Mouse (Mus musculus) bone marrow, adult 2 months (tissue): Measurements from ENCODE around the gene Rai14.

Source experiments
- CTCF ChIP-seq: fragments of 200-500 bp; IDR thresholded peaks from 2 replicates; pipeline ENCODE4 v1.5.1; 2011; ENCODE audit warnings: low read length, control low read depth; ENCODE audit not compliant: control insufficient read depth, insufficient read depth
- POLR2A ChIP-seq: fragments of 200-500 bp; IDR thresholded peaks from 2 replicates; pipeline ENCODE4 v1.6.1; 2011; ENCODE audit warnings: low read depth, mild to moderate bottlenecking, control low read depth, low read length, borderline replicate concordance; ENCODE audit not compliant: control insufficient read depth

- TF ChIP-seq CTCF (no peak), POLR2A (no peak)
Observed at GRCm38 (mm10) chr15:10687365-10687764, 27.1 kb downstream of the Rai14 start.
